ENCODE assay signal across 20 mouse cellular contexts in genomic region chr9:67595221-67595620, GRCm38 (mm10). TPM values are rescaled to one million over a fixed set of nuclear protein-coding genes. Genes with fewer than 3 reads are reported as not detected.
DNase-seq lines count a peak whose midpoint lies in the region; ATAC-seq and TF ChIP-seq lines count a peak whose summit lies in the region.
"Had no signal": no experiment of that assay in that cellular context is flagged by ENCODE, and none has a peak within 500 bp of the region (broad histone marks: within the 10 kb centered on the region; RNA-seq: fewer than 3 reads in every experiment).

No protein-coding gene starts in this region.

- H3K4me1 ChIP-seq in hindbrain, postnatal 0 days (ENCODE audit: insufficient read depth, low read length): no peaks in the 10 kb centered on the region
- H3K4me1 ChIP-seq in hindbrain, embryonic 11.5 days (replicated peaks; ENCODE audit: control insufficient read depth, insufficient read depth, low read length): no peaks in the 10 kb centered on the region
- no peaks in the 10 kb centered on the region for H3K4me1 ChIP-seq in lung, embryonic 14.5 days (ENCODE audit: insufficient read depth)
- H3K4me1 ChIP-seq: forebrain, embryonic 15.5 days; hindbrain, embryonic 12.5 days had no signal

- H3K4me3 ChIP-seq in hindbrain, postnatal 0 days (ENCODE audit: low read length): no peak overlapping the region
- no peak overlapping the region for H3K4me3 ChIP-seq in hindbrain, embryonic 11.5 days (ENCODE audit: low read depth, low read length)
- H3K4me3 ChIP-seq in lung, embryonic 14.5 days (ENCODE audit: low read depth, low read length): no peak overlapping the region
- H3K4me3 ChIP-seq: embryonic facial prominence, embryonic 12.5 days; forebrain, embryonic 15.5 days; heart, embryonic 12.5 days; hindbrain, embryonic 12.5 days had no signal

- no peak overlapping the region for H3K27ac ChIP-seq in hindbrain, postnatal 0 days
- H3K27ac ChIP-seq in hindbrain, embryonic 11.5 days (ENCODE audit: low read depth, low read length): no peak overlapping the region
- no peak overlapping the region for H3K27ac ChIP-seq in lung, embryonic 14.5 days (ENCODE audit: low read depth)
- H3K27ac ChIP-seq: embryonic facial prominence, embryonic 12.5 days; forebrain, embryonic 15.5 days; hindbrain, embryonic 12.5 days had no signal

- no peak for TF ChIP-seq CTCF in hindbrain, postnatal 0 days (IDR thresholded peaks at IDR 0.05; ENCODE audit: low read depth)
- TF ChIP-seq CTCF in lung, embryonic 14.5 days (IDR thresholded peaks at IDR 0.05; ENCODE audit: low read depth): no peak

- no peaks in the 10 kb centered on the region for H3K27me3 ChIP-seq in hindbrain, postnatal 0 days (ENCODE audit: insufficient read depth, low read length)
- H3K27me3 ChIP-seq in hindbrain, embryonic 11.5 days (ENCODE audit: control insufficient read depth, insufficient read depth, low read length): no peaks in the 10 kb centered on the region
- no peaks in the 10 kb centered on the region for H3K27me3 ChIP-seq in lung, embryonic 14.5 days (ENCODE audit: insufficient read depth, low read length)
- H3K27me3 ChIP-seq: embryonic facial prominence, embryonic 12.5 days; forebrain, embryonic 15.5 days; heart, embryonic 12.5 days; hindbrain, embryonic 12.5 days had no signal

- H3K36me3 ChIP-seq in hindbrain, postnatal 0 days (ENCODE audit: insufficient read depth, low read length): no peaks in the 10 kb centered on the region
- no peaks in the 10 kb centered on the region for H3K36me3 ChIP-seq in hindbrain, embryonic 11.5 days (ENCODE audit: control insufficient read depth, insufficient read depth, low read length)
- H3K36me3 ChIP-seq in lung, embryonic 14.5 days (ENCODE audit: insufficient read depth): no peaks in the 10 kb centered on the region
- H3K36me3 ChIP-seq: embryonic facial prominence, embryonic 12.5 days; forebrain, embryonic 15.5 days; G1E; hindbrain, embryonic 12.5 days had no signal

- no peak overlapping the region for H3K9ac ChIP-seq in hindbrain, postnatal 0 days (replicated peaks; ENCODE audit: low read length)
- H3K9ac ChIP-seq in hindbrain, embryonic 11.5 days (ENCODE audit: low read depth, low read length): no peak overlapping the region
- H3K9ac ChIP-seq in lung, embryonic 14.5 days: no peak overlapping the region
- H3K9ac ChIP-seq: embryonic facial prominence, embryonic 12.5 days; forebrain, embryonic 15.5 days; heart, embryonic 12.5 days; hindbrain, embryonic 12.5 days had no signal

- peak; percentile 43 to 56 for DNase-seq in cerebellum, postnatal 10 days
- DNase-seq in cerebellum, adult 8-10 months: no peak
- DNase-seq in hindbrain, postnatal 0 days (ENCODE audit: low spot score): peak; percentile 34
- no peak for DNase-seq in hindbrain, embryonic 11.5 days (ENCODE audit: low spot score)
- DNase-seq in lung, embryonic 14.5 days: peak; percentile 80
- DNase-seq in lung, postnatal 25 days (ENCODE audit: low spot score): no peak
- DNase-seq in urinary bladder, postnatal 10 days (ENCODE audit: low spot score): no peak
- DNase-seq: adrenal gland, adult 8-10 months; adrenal gland, postnatal 36 days; B cell, adult 2 months; cerebellum, adult 11-12 months; gastrocnemius, postnatal 36 days; heart, adult 18-20 months had no signal

- H3K4me2 ChIP-seq in hindbrain, postnatal 0 days (ENCODE audit: low read depth, low read length): no peak overlapping the region
- H3K4me2 ChIP-seq in hindbrain, embryonic 11.5 days (replicated peaks; ENCODE audit: low read depth, low read length): no peak overlapping the region
- no peak overlapping the region for H3K4me2 ChIP-seq in lung, embryonic 14.5 days
- H3K4me2 ChIP-seq: embryonic facial prominence, embryonic 12.5 days; forebrain, embryonic 15.5 days; heart, embryonic 12.5 days; hindbrain, embryonic 12.5 days had no signal

- 72% methylated on average over 5 of the region's 5 CpGs for WGBS in hindbrain, postnatal 0 days
- WGBS in hindbrain, embryonic 11.5 days: 91% methylated on average over 5 of the region's 5 CpGs
- 72% methylated on average over 5 of the region's 5 CpGs for WGBS in lung, embryonic 14.5 days

- H3K9me3 ChIP-seq in hindbrain, postnatal 0 days (ENCODE audit: low read length): no peaks in the 10 kb centered on the region
- no peaks in the 10 kb centered on the region for H3K9me3 ChIP-seq in hindbrain, embryonic 11.5 days (ENCODE audit: control insufficient read depth, low read length)
- no peaks in the 10 kb centered on the region for H3K9me3 ChIP-seq in lung, embryonic 14.5 days (ENCODE audit: low read depth, low read length)
- H3K9me3 ChIP-seq: embryonic facial prominence, embryonic 12.5 days; forebrain, embryonic 15.5 days; hindbrain, embryonic 12.5 days had no signal

- no peak for ATAC-seq in hindbrain, postnatal 0 days
- ATAC-seq in hindbrain, embryonic 11.5 days (ENCODE audit: low FRiP score): no peak
- ATAC-seq in lung, embryonic 14.5 days (ENCODE audit: insufficient read depth): no peak
- ATAC-seq: CD4-positive, CD25-positive, alpha-beta regulatory T cell, adult 4 months; forebrain, embryonic 15.5 days; hindbrain, embryonic 16.5 days had no signal

RNA-seq across cellular contexts. Expression of gene Tln2, which starts 35.7 kb away (rescaled TPM):
- total RNA-seq in hindbrain, postnatal 0 days (2014; rRNA removed): 71.1 and 72.8 TPM in 2 replicates
- polyA plus RNA-seq in hindbrain, postnatal 0 days (2015; fragmentation: Nextera tagmentation; extraction: Ambion mirVana): 51.8 and 59.3 TPM in 2 replicates
- 15.9 and 22.6 TPM in 2 replicates for polyA plus RNA-seq in hindbrain, embryonic 11.5 days (2014; fragmentation: Nextera tagmentation; extraction: Ambion mirVana)
- 18.3 and 19.1 TPM in 2 replicates for polyA plus RNA-seq in lung, embryonic 14.5 days (2014; fragmentation: Nextera tagmentation; extraction: Ambion mirVana)

Comparison
In these comparisons a context has a peak if more than half of its experiments do, and no peak if none do; other contexts are left out.
1. DNase-seq: peak in cerebellum, postnatal 10 days (2 of 2), hindbrain, postnatal 0 days (single experiment) and lung, embryonic 14.5 days (single experiment); none in cerebellum, adult 8-10 months (single experiment), hindbrain, embryonic 11.5 days (single experiment), lung, postnatal 25 days (single experiment) and urinary bladder, postnatal 10 days (single experiment).